Mouse (Mus musculus): ENCODE measurements at regions not wholly inside any gene's neighbourhood (a gene's known extent, or its start where the extent isn't known, plus 50 kb on each side); places are given as distances from the start of the nearest gene placed in this dataset.
A peak's percentile ranks its signal among the peaks of the same experiment; 100 is the strongest.
"Not testable (repeated sequence)": the region's sequence is repeated elsewhere in the genome, so short reads cannot be mapped to it uniquely, and the experiment has no call there.

DNA sequence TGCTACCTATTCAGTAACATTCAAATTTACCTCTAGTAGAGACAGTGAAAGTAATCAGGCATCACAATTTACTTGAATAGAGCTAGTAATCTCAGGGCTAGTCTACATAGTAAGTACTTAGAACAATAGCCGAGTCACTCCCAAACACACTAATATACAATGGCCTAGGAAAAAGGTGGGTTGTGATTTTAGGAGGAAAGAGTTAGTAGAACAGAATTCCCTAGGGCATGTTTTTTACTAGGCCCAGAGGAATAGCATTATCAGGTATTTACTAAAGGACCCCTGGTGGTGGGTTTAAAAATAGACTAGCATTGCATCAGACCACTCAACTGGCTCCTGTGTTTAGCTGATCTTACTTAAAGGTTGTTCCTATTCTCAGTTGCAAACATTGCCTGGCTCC lies 535.8 kb downstream of the Mat2b start:
- not testable (repeated sequence) for DNase-seq

DNA sequence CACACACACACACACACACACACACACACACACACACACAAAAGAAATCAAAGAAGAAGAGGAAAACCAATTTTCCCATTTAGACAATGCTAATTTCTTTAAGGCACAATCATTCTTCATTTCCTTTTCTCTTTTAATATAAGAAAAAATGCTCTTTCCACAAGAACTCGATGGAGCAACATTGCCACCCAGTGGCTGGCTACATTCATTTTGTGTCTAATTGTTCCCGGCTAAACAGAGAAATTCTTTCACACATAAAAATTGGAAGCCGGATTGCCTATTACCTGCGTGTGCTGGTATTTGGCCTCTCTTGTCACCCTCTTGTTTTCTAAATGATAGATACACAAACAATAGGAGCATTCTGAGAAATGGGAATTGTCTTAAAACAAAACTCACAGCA lies 545.7 kb downstream of the Mat2b start:
- peak; percentile 32 for DNase-seq

DNA sequence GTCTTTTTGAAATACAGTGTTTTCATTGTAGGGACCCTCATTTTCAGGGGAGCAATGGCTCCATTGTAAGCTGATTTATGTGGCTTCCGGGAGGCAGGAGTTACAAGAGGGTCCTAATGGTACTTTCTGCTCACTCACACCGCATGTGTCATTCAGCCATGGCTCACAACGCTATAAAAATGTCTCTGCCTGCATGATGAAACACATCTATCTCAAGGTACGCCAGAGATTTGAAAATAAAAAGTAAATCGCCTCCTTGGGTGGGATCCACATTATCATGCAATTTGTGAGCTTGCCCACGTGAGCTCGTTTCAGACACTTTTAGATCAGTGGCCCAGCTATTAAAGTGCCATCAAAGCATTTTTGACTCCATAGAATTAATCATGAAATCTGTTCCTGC lies 557.2 kb downstream of the Mat2b start:
- no peak for DNase-seq

- DNase-seq, result no peak
Measured at GRCm38 (mm10) chr11:40102613-40103012, 592.4 kb downstream of the Mat2b start.

- DNase-seq, result no peak
Measured at GRCm38 (mm10) chr11:40074317-40074716, 620.7 kb downstream of the Mat2b start.

DNA sequence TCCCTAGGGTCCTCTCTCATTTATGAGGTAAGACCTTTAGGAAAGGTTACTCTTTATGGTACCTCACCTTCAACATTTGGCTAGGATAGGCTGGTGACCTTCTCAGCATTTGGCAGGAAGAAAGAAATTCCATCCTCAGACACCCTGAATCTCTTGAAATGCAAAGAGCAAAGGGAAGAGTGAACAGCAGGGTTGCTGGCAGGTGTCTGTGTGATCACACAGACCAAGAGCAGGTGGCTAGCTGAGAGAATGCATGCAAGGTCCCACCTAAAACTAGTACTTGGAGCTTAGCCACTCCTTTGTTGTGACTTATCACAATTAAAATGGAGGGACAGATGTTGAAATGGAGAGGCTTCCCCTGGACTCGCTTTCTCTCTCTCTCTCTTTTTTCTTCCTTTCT lies 644.5 kb downstream of the Mat2b start:
- no peak for DNase-seq

DNA sequence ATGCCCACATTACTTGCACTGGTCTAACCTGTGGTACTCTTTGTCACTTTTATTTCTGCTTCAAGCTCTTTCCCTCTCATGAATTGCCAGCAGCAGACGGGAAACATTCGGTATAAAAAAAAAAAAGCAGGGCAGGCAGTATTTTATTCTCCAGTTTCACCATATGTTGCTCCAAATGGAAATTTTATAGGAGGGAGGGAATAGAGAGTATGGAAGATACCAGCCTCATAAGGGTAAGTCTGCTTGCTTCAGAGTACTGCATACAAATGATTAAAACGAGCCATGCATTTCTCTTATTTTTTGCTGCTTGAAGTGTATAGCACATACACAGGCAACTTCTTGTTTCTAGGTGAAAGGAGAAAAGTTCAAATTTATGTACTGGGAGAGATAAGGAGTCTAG lies 667.5 kb downstream of the Mat2b start:
- no peak for DNase-seq

GRCm38 (mm10) chr11:39999483-39999882 lies 695.5 kb downstream of the Mat2b start:
- DNase-seq, result no peak

DNA sequence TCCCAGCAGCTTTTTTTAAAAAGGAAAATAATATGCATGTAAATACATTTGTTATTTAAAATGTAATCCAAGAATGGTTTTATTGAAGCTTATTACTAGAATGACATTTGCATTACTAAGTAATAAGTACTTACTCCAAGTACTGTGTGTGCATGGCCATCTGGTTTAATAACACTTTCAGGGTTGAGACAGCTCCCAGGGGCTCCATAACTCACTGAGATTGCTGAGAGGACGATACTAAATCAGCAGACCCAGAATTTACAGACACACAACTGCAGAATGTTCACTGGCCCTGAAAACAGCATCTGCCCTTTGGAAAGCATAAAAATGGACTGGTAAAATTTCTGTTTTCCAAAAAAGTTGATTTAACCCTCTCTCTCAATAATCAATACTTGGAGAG lies 696.4 kb downstream of the Mat2b start:
- no peak for DNase-seq

DNA sequence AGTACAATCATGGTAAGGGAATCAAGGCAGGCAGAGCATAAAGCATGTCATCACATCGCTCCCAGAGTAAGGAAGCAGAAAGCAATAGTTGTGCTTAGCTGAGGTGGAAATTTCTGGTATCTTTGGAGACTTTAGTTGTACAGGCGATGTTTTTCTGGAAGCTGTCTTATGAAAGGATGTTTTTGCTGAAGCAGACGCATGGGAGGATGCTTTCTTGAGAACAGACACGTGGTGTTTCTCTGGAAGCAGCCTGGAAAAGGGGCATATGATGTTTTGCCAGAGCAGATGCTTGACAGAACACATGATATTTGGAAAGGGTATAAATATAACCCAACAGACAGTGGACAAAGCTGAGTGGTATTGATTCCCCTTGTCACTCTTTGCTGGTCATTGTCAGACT lies 722.4 kb downstream of the Mat2b start:
- no peak for DNase-seq

- no peak for DNase-seq
Measured at GRCm38 (mm10) chr11:39963705-39964104, 731.3 kb downstream of the Mat2b start.

GRCm38 (mm10) chr11:39954426-39954825 lies 740.6 kb downstream of the Mat2b start:
- DNase-seq, result no peak

DNA sequence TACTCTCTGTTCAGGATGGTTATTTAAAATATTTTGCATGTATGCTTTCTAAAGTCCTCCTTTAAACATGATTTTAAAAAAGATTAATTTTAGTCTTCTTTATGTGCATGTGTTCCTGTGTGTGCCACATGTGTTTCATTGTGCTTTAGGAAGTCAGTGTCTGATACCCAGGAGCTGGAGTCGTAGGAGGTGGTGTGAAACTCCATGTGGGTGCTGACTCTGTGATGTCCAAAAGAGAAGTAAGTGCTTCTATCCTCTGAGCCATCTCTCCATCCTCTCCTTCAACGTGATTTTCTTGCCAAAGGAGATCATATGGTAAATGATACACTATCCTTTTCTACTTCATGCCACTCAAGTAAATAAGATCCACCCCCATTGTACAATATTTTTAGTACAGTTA lies 750.8 kb downstream of the Mat2b start:
- no peak for DNase-seq

- DNase-seq, result no peak
Measured at GRCm38 (mm10) chr11:39934216-39934615, 760.8 kb downstream of the Mat2b start.

DNA sequence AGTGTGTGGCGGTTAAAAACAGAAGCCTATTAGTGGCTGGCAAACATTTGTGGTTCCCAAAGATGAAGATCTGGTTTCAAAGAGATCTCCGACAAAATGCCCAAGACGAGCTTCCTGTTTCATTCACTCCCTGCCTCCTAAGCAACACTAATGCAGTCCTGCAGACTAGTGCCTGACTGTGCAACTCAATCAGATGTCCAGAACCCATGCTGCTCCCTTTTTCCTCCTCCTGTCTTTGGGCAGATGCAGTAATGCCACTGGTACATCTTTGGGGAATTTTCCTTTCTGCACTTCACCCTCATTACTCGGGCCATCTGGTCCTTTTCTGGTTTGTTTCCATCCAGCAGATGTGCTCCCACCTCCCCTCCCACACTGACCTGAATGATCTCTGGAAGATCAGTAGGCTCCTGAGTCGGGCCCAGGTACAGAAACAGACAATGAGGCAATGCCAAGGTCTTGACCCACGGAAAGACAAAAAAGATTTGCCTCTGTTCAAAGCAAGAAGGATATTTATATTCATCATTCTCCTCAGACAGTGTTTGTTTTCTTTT lies 771.0 kb downstream of the Mat2b start:
- no peak for DNase-seq

GRCm38 (mm10) chr11:39917716-39918347 lies 777.2 kb downstream of the Mat2b start:
- no peak for DNase-seq

DNA sequence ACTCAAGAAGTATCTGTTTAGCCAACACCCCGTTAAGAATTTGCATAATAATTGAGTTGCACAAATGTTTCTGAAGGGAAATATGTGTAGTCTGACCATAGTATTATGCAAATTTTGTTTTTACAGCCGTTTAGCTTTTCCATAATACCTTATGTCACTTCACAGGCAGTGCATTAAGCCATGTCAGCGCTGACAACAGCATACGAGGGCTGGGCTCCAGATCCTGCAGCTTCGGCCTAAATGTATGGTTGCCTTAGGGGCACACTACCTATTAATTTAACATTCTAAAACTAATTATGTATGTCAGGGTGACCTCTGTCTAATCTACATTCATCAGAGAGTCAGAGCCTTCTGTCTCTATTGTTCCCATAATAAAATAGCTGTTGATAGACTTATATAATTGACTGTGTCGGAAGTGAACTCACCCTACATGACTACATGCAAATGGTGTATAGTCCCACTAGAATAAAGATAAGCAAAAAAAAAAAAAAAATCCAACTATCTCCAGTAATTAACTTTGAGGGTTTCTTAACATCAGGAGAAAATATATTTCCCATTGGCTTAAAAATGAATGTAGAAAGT lies 795.3 kb downstream of the Mat2b start:
- DNase-seq, result no peak

DNA sequence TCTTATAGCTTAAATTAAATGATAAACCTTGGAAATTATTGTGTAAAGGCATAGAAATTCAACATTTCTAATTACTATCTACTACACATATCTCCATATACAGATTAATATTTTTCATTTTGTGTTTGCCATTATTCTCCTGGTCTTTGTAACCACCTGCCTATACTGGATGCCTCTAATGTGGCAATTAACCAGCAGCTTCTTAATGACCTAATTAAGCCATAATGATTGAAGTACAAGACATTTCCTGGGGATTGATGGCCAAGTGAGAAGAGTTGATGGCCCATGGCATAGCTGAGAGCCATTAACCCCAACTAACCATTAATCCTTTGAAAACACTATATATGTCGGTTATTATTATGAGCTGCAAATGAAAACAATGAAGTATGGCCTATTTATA lies 811.7 kb downstream of the Mat2b start:
- no peak for DNase-seq

- no peak for DNase-seq
Measured at GRCm38 (mm10) chr11:39868451-39868979, 826.5 kb downstream of the Mat2b start.

Data from lung, postnatal 10 days (tissue).